Mouse (Mus musculus): Measurements from ENCODE around the gene Galnt7.

- TF ChIP-seq POLR2A (IDR thresholded peaks at IDR 0.05; ENCODE audit: borderline replicate concordance, extremely low read depth, insufficient read depth, insufficient read length, poor library complexity, severe bottlenecking) = no peak
- no peak for TF ChIP-seq CTCF (IDR thresholded peaks at IDR 0.05; ENCODE audit: borderline replicate concordance, extremely low read depth, insufficient read depth, insufficient read length)
Observed at GRCm38 (mm10) chr8:57589176-57589575, 63.7 kb downstream of the Galnt7 start.

Measured in brain, embryonic 14.5 days (tissue).